Mouse (Mus musculus): ENCODE measurements around the gene Gps1. TPM values are rescaled to one million over a fixed set of nuclear protein-coding genes. Genes with fewer than 3 reads are reported as not detected.

Gps1 gene
- polyA plus RNA-seq, 1 experiment from 2014 or later, result 241 TPM

DNA sequence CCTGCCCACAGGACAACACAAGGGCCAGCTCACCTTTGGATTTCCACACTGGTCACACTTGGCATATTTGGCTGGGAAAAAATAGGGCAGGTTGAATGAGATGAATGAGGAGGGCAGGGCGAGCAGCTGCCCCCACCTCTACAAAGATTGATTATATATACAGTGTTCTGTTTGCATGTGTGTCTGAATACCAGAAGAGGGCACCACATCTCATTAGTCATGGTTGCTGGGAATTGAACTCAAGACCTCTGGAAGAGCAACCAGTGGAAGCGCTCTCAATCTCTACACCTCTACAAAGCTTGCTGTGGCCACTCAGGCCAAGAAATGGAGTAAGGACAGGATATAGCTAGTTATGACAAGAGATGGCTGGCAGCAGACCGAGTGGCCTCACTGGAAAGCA is 5.7 kb downstream of the Gps1 start:
- Histone ChIP-seq H3K9me3 (no peaks in the 10 kb centered on the region), H3K36me3 (peaks cover 89% of the 10 kb centered on the region), H3K4me2 (replicated peaks) (no peak overlapping the region), H3K4me3 (no peak overlapping the region), H3K4me1 (peaks cover 16% of the 10 kb centered on the region), H3K27ac (no peak overlapping the region), H3K9ac (no peak overlapping the region), H3K27me3 (no peaks in the 10 kb centered on the region)
- WGBS, result 91% methylated on average over 3 of the region's 3 CpGs
- ATAC-seq (ENCODE audit: low FRiP score, low read depth), result no peak

DNA sequence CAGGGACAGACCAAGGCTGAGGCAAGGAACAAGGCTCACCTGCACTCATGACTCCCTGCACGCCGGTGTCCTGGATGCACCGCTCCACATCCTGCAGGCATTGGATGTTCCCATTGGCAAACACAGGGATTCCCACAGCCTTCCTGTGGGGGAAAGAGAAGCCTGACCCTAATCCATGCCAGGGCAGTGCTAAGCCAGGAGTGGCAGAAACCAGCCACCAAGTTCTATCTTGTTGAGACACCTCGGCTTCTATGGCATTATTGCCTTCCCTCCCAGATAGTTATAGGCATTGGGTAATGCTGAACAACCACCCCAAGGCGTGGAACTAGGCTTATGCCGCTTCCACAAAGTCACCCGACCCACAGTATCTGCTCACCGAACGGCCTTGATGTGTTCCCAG is 8.6 kb downstream of the Gps1 start:
- WGBS, result 95% methylated on average over 9 of the region's 9 CpGs
- Histone ChIP-seq H3K36me3 (peaks cover 69% of the 10 kb centered on the region), H3K9ac (no peak overlapping the region), H3K4me2 (replicated peaks) (no peak overlapping the region), H3K27ac (no peak overlapping the region), H3K9me3 (no peaks in the 10 kb centered on the region), H3K4me1 (peaks cover 17% of the 10 kb centered on the region), H3K27me3 (no peaks in the 10 kb centered on the region), H3K4me3 (no peak overlapping the region)
- ATAC-seq (ENCODE audit: low FRiP score, low read depth), result no peak

- H3K9me3 ChIP-seq, result no peaks in the 10 kb centered on the region
- peak within 1 kb of the TSS; percentile 98 for H3K9ac ChIP-seq
- peaks cover 21% of the 10 kb centered on the region for H3K4me1 ChIP-seq
- H3K27ac ChIP-seq, result peak within 1 kb of the TSS; percentile 73
- H3K4me2 ChIP-seq (replicated peaks), result peak within 1 kb of the TSS; percentile 99
- 2% methylated on average over 59 of the region's 59 CpGs for WGBS
- peak; percentile 91 for ATAC-seq (ENCODE audit: low FRiP score, low read depth)
- no peaks in the 10 kb centered on the region for H3K27me3 ChIP-seq
- H3K4me3 ChIP-seq, result peak within 1 kb of the TSS; percentile 100
- peaks cover 39% of the 10 kb centered on the region for H3K36me3 ChIP-seq
These were observed 11.9 kb downstream of the Gps1 start, which contains the start of gene Dus1l for GRCm38 (mm10) chr11:120795756-120796613. Gene Dus1l, minus strand, starts transcription at chr11:120796403.

DNA sequence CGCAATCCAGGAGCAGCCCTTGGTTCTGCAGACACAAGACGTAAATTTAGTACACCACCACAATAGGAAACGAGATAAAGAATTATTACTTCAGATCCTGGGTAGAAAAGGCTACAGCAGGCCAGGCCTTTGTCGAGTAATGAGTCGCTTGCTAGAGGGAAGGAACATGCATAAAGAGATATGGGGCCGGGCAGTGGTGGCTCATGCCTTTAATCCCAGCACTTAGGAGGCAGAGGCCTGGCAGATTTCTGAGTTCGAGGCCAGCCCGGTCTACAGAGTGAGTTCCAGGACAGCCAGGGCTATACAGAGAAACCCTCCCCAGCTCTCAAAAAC is 12.5 kb downstream of the Gps1 start:
- ATAC-seq (ENCODE audit: low FRiP score, low read depth), result no peak
- H3K9me3 ChIP-seq, result no peaks in the 10 kb centered on the region
- peak overlapping the region; percentile 99 for H3K4me2 ChIP-seq (replicated peaks)
- WGBS, result 33% methylated on average over 8 of the region's 8 CpGs
- peaks cover 33% of the 10 kb centered on the region for H3K36me3 ChIP-seq
- H3K4me1 ChIP-seq, result peaks cover 21% of the 10 kb centered on the region
- H3K9ac ChIP-seq, result peak overlapping the region; percentile 98
- H3K27ac ChIP-seq, result peak overlapping the region; percentile 73
- no peaks in the 10 kb centered on the region for H3K27me3 ChIP-seq
- peak overlapping the region; percentile 100 for H3K4me3 ChIP-seq

DNA sequence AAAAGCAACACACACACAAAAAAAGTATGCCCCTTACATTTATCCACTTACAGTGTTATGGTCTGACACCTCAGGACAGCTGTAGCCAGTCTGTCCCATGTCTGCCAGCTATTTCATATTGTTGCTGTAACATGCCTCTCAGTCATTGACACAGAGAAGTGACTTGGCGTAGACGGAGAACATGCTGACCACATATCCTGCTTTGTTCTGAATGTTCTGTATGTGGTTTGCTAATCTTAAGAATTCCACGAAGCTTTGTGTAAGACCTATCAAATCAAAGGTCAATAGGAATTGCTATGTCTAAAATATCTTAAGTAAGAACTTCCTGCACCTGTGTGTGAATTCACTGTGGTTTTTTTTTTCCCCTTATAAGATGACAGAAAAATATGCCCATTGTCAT is 14.2 kb downstream of the Gps1 start:
- Histone ChIP-seq H3K4me1 (peaks cover 21% of the 10 kb centered on the region), H3K9me3 (no peaks in the 10 kb centered on the region), H3K4me2 (replicated peaks) (no peak overlapping the region), H3K27ac (no peak overlapping the region), H3K4me3 (no peak overlapping the region), H3K9ac (no peak overlapping the region), H3K36me3 (peaks cover 16% of the 10 kb centered on the region), H3K27me3 (no peaks in the 10 kb centered on the region)
- 88% methylated on average over 3 of the region's 3 CpGs for WGBS
- ATAC-seq (ENCODE audit: low FRiP score, low read depth), result no peak

- H3K4me2 ChIP-seq (replicated peaks), result peak overlapping the region; percentile 37; the same call in 1 of the 2 replicates
- WGBS, result 69% methylated on average over 6 of the region's 6 CpGs
- H3K36me3 ChIP-seq, result peaks cover 5% of the 10 kb centered on the region
- H3K27ac ChIP-seq, result no peak overlapping the region
- H3K27me3 ChIP-seq, result no peaks in the 10 kb centered on the region
- no peaks in the 10 kb centered on the region for H3K9me3 ChIP-seq
- H3K4me1 ChIP-seq, result peaks cover 21% of the 10 kb centered on the region
- H3K9ac ChIP-seq, result no peak overlapping the region
- ATAC-seq (ENCODE audit: low FRiP score, low read depth), result no peak
- no peak overlapping the region for H3K4me3 ChIP-seq
These were observed 15.3 kb downstream of the Gps1 start for GRCm38 (mm10) chr11:120799316-120799890.

GRCm38 (mm10) chr11:120800061-120800904 is 16.2 kb downstream of the Gps1 start:
- 9% methylated on average over 10 of the region's 10 CpGs for WGBS

DNA sequence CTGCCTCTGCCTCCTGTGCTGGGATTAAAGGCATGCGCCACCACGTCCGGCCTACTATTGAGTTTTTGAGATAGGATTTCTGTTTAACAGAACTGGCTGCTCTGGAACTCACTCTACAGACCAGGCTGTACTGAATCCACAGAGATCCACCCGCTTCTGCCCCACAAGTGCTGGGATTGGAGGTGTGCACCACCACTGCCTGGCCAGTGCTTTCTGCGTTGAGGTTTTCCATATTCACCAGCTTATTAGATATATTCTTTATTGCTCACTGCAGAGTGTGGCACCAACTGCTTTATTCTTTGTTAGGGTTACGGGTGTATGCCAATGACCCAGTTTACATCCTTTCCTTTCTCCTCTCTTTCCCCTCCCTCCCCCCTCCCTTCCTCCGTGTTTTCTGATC is 20.2 kb downstream of the Gps1 start:
- H3K27ac ChIP-seq, result no peak overlapping the region
- no peak for ATAC-seq (ENCODE audit: low FRiP score, low read depth)
- no peak overlapping the region for H3K4me2 ChIP-seq (replicated peaks)
- no peaks in the 10 kb centered on the region for H3K9me3 ChIP-seq
- no peak overlapping the region for H3K4me3 ChIP-seq
- WGBS, result 79% methylated on average over 7 of the region's 7 CpGs
- H3K27me3 ChIP-seq, result no peaks in the 10 kb centered on the region
- H3K9ac ChIP-seq, result no peak overlapping the region
- peaks cover 4% of the 10 kb centered on the region; the same call in 1 of the 2 replicates for H3K4me1 ChIP-seq
- H3K36me3 ChIP-seq, result peaks cover 42% of the 10 kb centered on the region

More at GRCm38 (mm10) chr11:120800061-120800904, 16.2 kb downstream of the Gps1 start:
- H3K27ac ChIP-seq, result 0 out of 2 replicates have a peak overlapping the region, but pooled peaks have one; percentile 6
- H3K9ac ChIP-seq, result peak overlapping the region; percentile 37
- peaks cover 2% of the 10 kb centered on the region for H3K36me3 ChIP-seq
- H3K4me3 ChIP-seq, result no peak overlapping the region; the same call in 1 of the 2 replicates
- H3K4me1 ChIP-seq, result peaks cover 14% of the 10 kb centered on the region
- ATAC-seq (ENCODE audit: low FRiP score, low read depth), result peak; percentile 64
- H3K27me3 ChIP-seq, result no peaks in the 10 kb centered on the region
- peak overlapping the region; percentile 37; the same call in 1 of the 2 replicates for H3K4me2 ChIP-seq (replicated peaks)
- H3K9me3 ChIP-seq, result no peaks in the 10 kb centered on the region

GRCm38 (mm10) chr11:120804769-120805168 is 20.7 kb downstream of the Gps1 start:
- no peak for ATAC-seq (ENCODE audit: low FRiP score, low read depth)
- Histone ChIP-seq H3K4me1 (peaks cover 4% of the 10 kb centered on the region; the same call in 1 of the 2 replicates), H3K9ac (no peak overlapping the region), H3K27me3 (no peaks in the 10 kb centered on the region), H3K27ac (no peak overlapping the region), H3K4me2 (replicated peaks) (no peak overlapping the region), H3K36me3 (peaks cover 47% of the 10 kb centered on the region), H3K9me3 (no peaks in the 10 kb centered on the region), H3K4me3 (no peak overlapping the region)
- WGBS, result 76% methylated on average over 4 of the region's 4 CpGs

GRCm38 (mm10) chr11:120805375-120806298 is 21.6 kb downstream of the Gps1 start:
- no peak for ATAC-seq (ENCODE audit: low FRiP score, low read depth)
- Histone ChIP-seq H3K4me2 (replicated peaks) (no peak overlapping the region), H3K27ac (no peak overlapping the region), H3K36me3 (peaks cover 56% of the 10 kb centered on the region), H3K27me3 (no peaks in the 10 kb centered on the region), H3K4me1 (no peaks in the 10 kb centered on the region; the same call in 1 of the 2 replicates), H3K4me3 (no peak overlapping the region), H3K9me3 (no peaks in the 10 kb centered on the region), H3K9ac (no peak overlapping the region)
- 83% methylated on average over 7 of the region's 7 CpGs for WGBS

DNA sequence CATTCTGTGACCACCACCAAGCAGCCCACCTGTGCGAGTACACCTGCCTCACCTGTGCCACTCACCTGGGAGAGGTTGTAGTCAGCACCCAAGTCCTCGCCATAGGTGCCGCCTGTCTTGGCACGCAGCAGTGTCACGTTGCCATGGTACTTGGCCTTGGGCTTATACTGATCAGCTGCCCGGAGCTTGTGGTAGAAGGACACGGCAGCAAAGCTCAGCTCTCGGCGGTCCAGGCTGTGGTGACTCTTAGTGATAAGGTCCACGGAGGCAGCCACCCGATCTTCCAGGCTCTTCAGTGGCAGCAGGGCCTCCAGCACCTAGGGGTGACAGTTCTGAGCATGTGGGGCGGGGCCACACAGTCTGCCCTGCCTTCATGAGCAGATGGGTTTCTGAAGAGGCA is 23.9 kb downstream of the Gps1 start:
- WGBS, result 93% methylated on average over 12 of the region's 12 CpGs
- no peaks in the 10 kb centered on the region for H3K9me3 ChIP-seq
- H3K36me3 ChIP-seq, result peaks cover 80% of the 10 kb centered on the region
- H3K9ac ChIP-seq, result no peak overlapping the region
- no peak overlapping the region for H3K4me2 ChIP-seq (replicated peaks)
- no peaks in the 10 kb centered on the region for H3K4me1 ChIP-seq
- no peaks in the 10 kb centered on the region for H3K27me3 ChIP-seq
- no peak for ATAC-seq (ENCODE audit: low FRiP score, low read depth)
- H3K4me3 ChIP-seq, result no peak overlapping the region
- no peak overlapping the region for H3K27ac ChIP-seq
